Mouse (Mus musculus) C2C12 (cell line): ENCODE data around the gene Samd4b. TPM values are rescaled to one million over a fixed set of nuclear protein-coding genes. Genes with fewer than 3 reads are reported as not detected.

Experiments used
- H3K27me3 ChIP-seq: one replicate; pipeline ENCODE4 v1.6.1; 2011; ENCODE audit not compliant: control insufficient read depth, insufficient read depth, insufficient read length
- H3K36me3 ChIP-seq: one replicate; pipeline ENCODE4 v1.6.1; 2011; ENCODE audit not compliant: control insufficient read depth, insufficient read depth
- H3K4me3 ChIP-seq: one replicate; pipeline ENCODE4 v1.5.1; 2011; ENCODE audit warnings: mild to moderate bottlenecking, control low read depth; ENCODE audit not compliant: poor library complexity, insufficient read depth, severe bottlenecking
- H3K79me2 ChIP-seq: one replicate; pipeline ENCODE4 v1.6.1; 2011; ENCODE audit not compliant: control insufficient read depth, insufficient read depth
- H3K79me3 ChIP-seq: one replicate; pipeline ENCODE4 v1.6.1; 2011; ENCODE audit warnings: low read depth, control low read depth
- H3ac ChIP-seq: one replicate; pipeline ENCODE3; 2011; ENCODE audit warnings: low read depth; ENCODE audit not compliant: control insufficient read depth, insufficient read length
- CEBPB ChIP-seq: IDR thresholded peaks from one replicate; pipeline ENCODE4 v1.6.1; 2011; ENCODE audit warnings: low read depth, mild to moderate bottlenecking, control low read depth, moderate library complexity
- CTCF ChIP-seq: IDR thresholded peaks from one replicate; pipeline ENCODE4 v1.5.1; 2011; ENCODE audit not compliant: control insufficient read depth, insufficient read depth, insufficient read length
- FOSL1 ChIP-seq: IDR thresholded peaks from one replicate; pipeline ENCODE4 v1.8.0; 2011; ENCODE audit warnings: mild to moderate bottlenecking, low read length; ENCODE audit not compliant: poor library complexity, insufficient read depth, severe bottlenecking
- MAX ChIP-seq: IDR thresholded peaks from one replicate; pipeline ENCODE4 v1.6.1; 2011; ENCODE audit warnings: mild to moderate bottlenecking, control low read depth
- MYOD1 ChIP-seq: IDR thresholded peaks from one replicate; pipeline ENCODE4 v1.6.1; 2011; ENCODE audit warnings: low read depth; ENCODE audit not compliant: control insufficient read depth, insufficient read length
- MYOG ChIP-seq: IDR thresholded peaks from one replicate; pipeline ENCODE4 v1.6.1; 2011; ENCODE audit not compliant: control insufficient read depth, insufficient read length; ENCODE audit errors: extremely low read depth
- USF1 ChIP-seq: IDR thresholded peaks from one replicate; pipeline ENCODE4 v1.6.1; 2011; ENCODE audit warnings: low read depth, mild to moderate bottlenecking, control low read depth, moderate library complexity
- polyA plus RNA-seq: library from polyadenylated mRNA; unstranded; fragments of >200 nt; fragmentation: generic; extraction: Trizol; gene quantifications from one replicate; pipeline ENCODE4 v1.2.1, GENCODE M21; 2012; ENCODE audit warnings: missing spikeins

The Samd4b gene
- polyA plus RNA-seq, 1 experiment, result 42.6 TPM

DNA sequence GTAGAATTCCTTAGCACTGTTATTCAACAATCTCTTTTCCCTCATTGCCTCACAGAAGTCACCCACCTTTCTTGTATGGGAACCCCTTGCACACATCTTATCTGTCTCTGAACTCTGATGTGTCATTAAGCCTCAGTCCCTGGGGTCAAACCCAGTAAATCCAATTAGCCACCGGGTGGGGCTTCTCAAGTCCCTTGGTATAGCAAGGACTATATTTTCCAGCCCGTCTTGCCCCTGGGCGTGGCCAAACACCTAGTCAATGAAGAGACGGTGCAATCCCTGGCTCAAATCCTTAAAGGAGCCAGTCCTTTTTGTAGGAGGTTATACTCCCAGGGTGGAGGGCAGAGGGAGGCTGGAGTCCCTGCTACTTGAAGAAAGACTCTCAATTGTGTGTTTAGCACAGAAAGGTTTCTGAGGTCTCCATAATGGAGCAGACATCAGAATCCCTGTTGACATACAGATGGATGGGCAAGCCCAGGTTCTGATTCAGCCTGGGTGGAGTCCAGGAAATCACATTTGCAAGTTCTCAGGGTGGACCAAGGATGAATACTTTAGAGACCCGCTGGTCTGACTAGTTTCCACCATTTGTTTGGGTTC, 41.9 kb downstream of the Samd4b start:
- Histone ChIP-seq H3K79me2 (no peaks in the 10 kb centered on the region), H3ac (no peak overlapping the region), H3K4me3 (no peak overlapping the region), H3K27me3 (no peaks in the 10 kb centered on the region), H3K36me3 (no peaks in the 10 kb centered on the region), H3K79me3 (no peaks in the 10 kb centered on the region)
- TF ChIP-seq FOSL1 (no peak), MAX (no peak), MYOD1 (no peak), USF1 (no peak), CTCF (no peak), CEBPB (no peak), MYOG (no peak)

DNA sequence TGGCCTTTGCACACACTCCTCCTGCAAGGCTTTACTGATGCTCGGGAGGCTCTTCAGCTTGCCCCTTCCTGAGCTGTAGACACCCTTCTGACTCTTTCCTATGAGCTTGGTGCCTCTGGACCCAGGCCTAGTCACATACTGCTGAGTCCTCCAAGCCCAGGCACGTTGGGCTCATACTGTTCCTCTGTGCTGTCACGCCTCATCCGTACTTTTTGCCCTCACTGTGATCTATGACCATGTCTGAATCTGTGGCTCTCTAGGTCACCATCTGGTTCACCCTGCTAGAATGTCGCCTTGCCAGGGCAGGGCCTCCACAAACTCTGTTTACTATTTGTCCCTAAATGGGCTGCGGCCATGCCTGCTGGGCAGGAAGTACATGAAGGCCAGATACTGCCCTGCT, 44.9 kb downstream of the Samd4b start:
- H3K4me3 ChIP-seq, result no peak overlapping the region
- H3K27me3 ChIP-seq, result peaks cover 2% of the 10 kb centered on the region
- no peaks in the 10 kb centered on the region for H3K79me2 ChIP-seq
- H3ac ChIP-seq, result no peak overlapping the region
- no peak for TF ChIP-seq CEBPB
- H3K36me3 ChIP-seq, result no peaks in the 10 kb centered on the region
- H3K79me3 ChIP-seq, result no peaks in the 10 kb centered on the region

DNA sequence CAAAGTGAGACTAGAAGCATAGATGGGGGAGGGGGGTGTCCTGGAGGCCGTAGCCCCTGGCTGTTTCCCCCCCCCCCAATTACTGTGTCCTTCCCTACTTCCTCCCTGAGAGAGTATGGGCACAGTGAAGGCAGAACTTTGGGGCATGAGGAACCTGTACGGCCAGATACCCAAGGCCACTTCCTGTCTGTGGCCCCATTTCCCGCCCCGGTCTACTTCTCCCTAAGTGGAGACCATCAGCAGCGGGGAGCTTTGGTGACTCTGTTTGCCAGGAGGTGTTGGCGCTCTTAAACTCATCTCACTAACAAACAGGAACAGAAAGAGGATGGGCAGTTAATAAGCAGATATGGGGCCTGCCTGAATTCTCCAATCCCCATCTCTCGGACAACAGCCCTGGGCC, 50.3 kb downstream of the Samd4b start:
- Histone ChIP-seq H3K27me3 (peaks cover 37% of the 10 kb centered on the region), H3K79me3 (no peaks in the 10 kb centered on the region), H3K36me3 (no peaks in the 10 kb centered on the region), H3K4me3 (no peak overlapping the region), H3K79me2 (no peaks in the 10 kb centered on the region), H3ac (no peak overlapping the region)
- TF ChIP-seq USF1 (no peak), MAX (no peak), MYOG (no peak), FOSL1 (no peak)

DNA sequence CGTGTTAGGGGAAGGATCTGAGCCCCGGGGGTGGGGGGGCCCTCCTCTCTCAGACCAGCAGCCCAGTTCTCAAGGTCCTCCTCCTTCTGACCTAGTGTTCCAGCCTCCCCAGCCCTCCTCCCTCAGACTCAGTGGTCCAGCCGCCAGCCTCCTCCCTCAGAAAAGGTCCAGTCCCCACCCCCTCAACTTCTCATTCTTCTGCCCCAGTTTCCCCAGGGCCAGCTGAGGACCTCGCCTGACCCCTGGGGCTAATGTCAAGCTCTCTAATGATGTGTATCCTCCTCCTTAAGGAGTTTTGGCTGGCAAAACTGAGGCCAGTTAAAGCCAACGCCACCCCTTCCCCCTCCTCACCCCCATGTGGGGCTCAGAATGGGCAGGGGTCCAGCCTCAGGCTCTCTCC, 50.8 kb downstream of the Samd4b start, which contains the start of gene Nccrp1:
Gene Nccrp1, minus strand, starts transcription at position 101 of the 400 bp plus-strand sequence.
- H3K79me3 ChIP-seq, result no peaks in the 10 kb centered on the region

DNA sequence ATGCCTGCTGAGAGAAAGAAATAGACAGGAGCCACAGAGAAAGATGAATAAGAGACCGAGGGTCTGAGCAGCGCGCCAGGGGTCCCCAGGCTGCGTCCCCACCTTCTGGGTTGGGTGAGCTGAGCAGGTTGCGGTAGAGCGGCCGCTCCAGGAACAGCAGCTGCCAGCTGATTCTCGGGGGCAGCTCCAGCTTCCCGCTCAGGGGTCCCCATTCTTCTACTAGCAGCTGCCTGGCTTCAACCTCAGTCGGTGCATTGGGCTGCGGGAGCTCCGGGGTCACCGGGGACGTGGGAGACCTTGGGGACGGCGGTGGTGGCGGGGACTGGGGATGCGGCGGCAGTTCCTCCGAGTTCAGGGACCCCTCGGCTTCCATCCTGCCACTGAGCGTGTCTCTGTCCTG, 51.3 kb downstream of the Samd4b start:
- H3ac ChIP-seq, result no peak overlapping the region
- no peaks in the 10 kb centered on the region for H3K79me3 ChIP-seq
- TF ChIP-seq FOSL1 (no peak), USF1 (no peak), CEBPB (no peak), MAX (no peak), MYOD1 (no peak), CTCF (no peak), MYOG (no peak)
- H3K36me3 ChIP-seq, result no peaks in the 10 kb centered on the region
- peaks cover 37% of the 10 kb centered on the region for H3K27me3 ChIP-seq
- H3K4me3 ChIP-seq, result no peak overlapping the region
- H3K79me2 ChIP-seq, result no peaks in the 10 kb centered on the region

More for the DNA sequence above, 50.8 kb downstream of the Samd4b start, which contains the start of gene Nccrp1:
- H3K27me3 ChIP-seq, result peaks cover 37% of the 10 kb centered on the region
- H3K79me2 ChIP-seq, result no peaks in the 10 kb centered on the region
- H3ac ChIP-seq, result no peak within 1 kb of the TSS
- H3K4me3 ChIP-seq, result no peak within 1 kb of the TSS
- TF ChIP-seq USF1, result no peak
- no peaks in the 10 kb centered on the region for H3K36me3 ChIP-seq

DNA sequence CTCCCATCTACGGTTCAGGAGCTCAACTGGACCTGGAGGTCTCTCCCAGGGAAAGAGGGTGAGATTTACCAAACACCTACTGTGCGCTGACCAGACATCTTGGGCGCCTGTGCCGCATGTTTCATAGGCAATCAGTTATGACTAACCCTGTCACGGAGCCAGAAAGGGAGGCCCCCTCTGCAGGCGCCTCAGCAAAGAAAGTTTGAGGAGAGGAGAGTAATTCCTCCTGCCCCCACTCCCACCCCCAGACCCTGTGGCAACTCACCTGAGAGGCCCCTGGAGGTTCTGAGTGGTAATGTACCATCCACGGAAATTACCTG, 52.1 kb downstream of the Samd4b start:
- no peak overlapping the region for H3K4me3 ChIP-seq
- no peak overlapping the region for H3ac ChIP-seq
- H3K27me3 ChIP-seq, result peaks cover 37% of the 10 kb centered on the region
- no peak for TF ChIP-seq CEBPB
- no peak for TF ChIP-seq MYOD1
- no peak for TF ChIP-seq MYOG
- no peak for TF ChIP-seq CTCF
- no peak for TF ChIP-seq MAX
- no peak for TF ChIP-seq FOSL1
- H3K79me2 ChIP-seq, result no peaks in the 10 kb centered on the region
- no peaks in the 10 kb centered on the region for H3K36me3 ChIP-seq
- no peaks in the 10 kb centered on the region for H3K79me3 ChIP-seq
